Mouse (Mus musculus): Measurements from ENCODE around the gene Cpsf2. TPM values are rescaled to one million over a fixed set of nuclear protein-coding genes. Genes with fewer than 3 reads are reported as not detected.

Cpsf2 gene
- polyA plus RNA-seq, 1 experiment, result 19.7 TPM

DNA sequence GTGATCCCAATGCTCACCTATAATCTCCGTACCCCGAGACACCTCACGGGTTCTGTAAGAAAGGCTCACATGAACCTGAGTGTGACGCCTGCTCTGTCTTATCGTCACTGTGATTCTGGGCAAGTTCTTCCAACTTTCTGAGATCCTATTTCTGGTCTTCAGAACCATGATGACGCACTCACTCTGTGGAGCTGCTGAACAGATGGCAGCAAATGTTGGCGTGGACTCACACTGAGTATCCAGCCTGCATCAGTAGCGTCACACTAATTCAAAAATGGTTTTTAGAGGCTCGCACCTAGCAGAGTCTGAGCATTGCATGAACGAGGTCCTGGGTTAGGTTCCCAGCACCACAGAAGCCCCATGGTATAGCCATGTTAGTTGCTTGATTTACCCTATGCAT lies 80.0 kb downstream of the Cpsf2 start:
- Histone ChIP-seq H3K27ac (ENCODE audit: control insufficient read depth, insufficient read depth, low read depth, low read length, poor library complexity) (no peak overlapping the region), H3K4me3 (replicated peaks; ENCODE audit: control insufficient read depth, low read depth, low read length) (no peak overlapping the region), H3K4me1 (ENCODE audit: control insufficient read depth, insufficient read depth, low read length) (no peaks in the 10 kb centered on the region)
- TF ChIP-seq CTCF (IDR thresholded peaks at IDR 0.05; ENCODE audit: control insufficient read depth, insufficient read depth, low read length), result no peak
- no peak for TF ChIP-seq POLR2A (IDR thresholded peaks at IDR 0.05; ENCODE audit: borderline replicate concordance, control insufficient read depth, low read depth, low read length)
- WGBS, result 87% methylated on average over 10 of the region's 10 CpGs

Other genes with a start within 250 kb of the Cpsf2 start
- 10.0 and 19.7 TPM in 2 replicates for gene Fbln5, start 156.9 kb upstream of the Cpsf2 start, polyA plus RNA-seq (2011; ENCODE audit: insufficient read depth, insufficient read length, low replicate concordance, missing spikeins)
- 7.9 and 17.8 TPM in 2 replicates for gene Trip11, start 62.7 kb upstream of the Cpsf2 start, polyA plus RNA-seq (2011; ENCODE audit: insufficient read depth, insufficient read length, low replicate concordance, missing spikeins)
- 8.1 and 8.2 TPM in 2 replicates for gene Atxn3, start 17.7 kb upstream of the Cpsf2 start, polyA plus RNA-seq (2011; ENCODE audit: insufficient read depth, insufficient read length, low replicate concordance, missing spikeins)
- not detected in 2 replicates for gene Slc24a4, start 152.7 kb downstream of the Cpsf2 start, polyA plus RNA-seq (2011; ENCODE audit: insufficient read depth, insufficient read length, low replicate concordance, missing spikeins)

Measured in bone marrow, adult 2 months (tissue).